Mouse (Mus musculus) cerebellum, adult 2 months (tissue): ENCODE results near the gene Gm11060. TPM values are rescaled to one million over a fixed set of nuclear protein-coding genes. Genes with fewer than 3 reads are reported as not detected.

ENCODE experiments used
- DNase-seq, 2 experiments: peaks; one replicate each; pipeline ENCODE4 v3.0.0; 2021
- H3K27ac ChIP-seq: fragments of 200-500 bp; 2 replicates; pipeline ENCODE4 v1.5.1; 2012; ENCODE audit warnings: low read length, control low read depth, inconsistent platforms; ENCODE audit not compliant: insufficient read depth
- H3K27me3 ChIP-seq: fragments of 200-500 bp; 2 replicates; pipeline ENCODE4 v1.6.1; 2012; ENCODE audit warnings: inconsistent platforms, mild to moderate bottlenecking, low read length, moderate library complexity; ENCODE audit not compliant: control insufficient read depth, insufficient read depth
- H3K4me1 ChIP-seq: fragments of 200-500 bp; 2 replicates; pipeline ENCODE4 v1.6.1; 2011; ENCODE audit warnings: low read length; ENCODE audit not compliant: control insufficient read depth, insufficient read depth
- H3K4me3 ChIP-seq: fragments of 200-500 bp; replicated peaks from 2 replicates; pipeline ENCODE3; 2011; ENCODE audit warnings: mild to moderate bottlenecking, low read depth, low read length, control low read depth; ENCODE audit not compliant: insufficient read depth
- CTCF ChIP-seq: fragments of 200-500 bp; IDR thresholded peaks from 2 replicates; pipeline ENCODE4 v1.5.1; 2011; ENCODE audit warnings: low read depth, mild to moderate bottlenecking, control low read depth, low read length, moderate library complexity, borderline replicate concordance; ENCODE audit not compliant: insufficient read depth
- POLR2A ChIP-seq: fragments of 200-500 bp; IDR thresholded peaks from 2 replicates; pipeline ENCODE4 v1.6.1; 2011; ENCODE audit warnings: low read length, control low read depth, borderline replicate concordance; ENCODE audit not compliant: insufficient read depth
- WGBS: fragments of 180-500 bp; shearing (Covaris S2); methylation state at CpG from one replicate; pipeline ENCODE4 v1.1.7; 2018; 5-methylcytosine and 5-hydroxymethylcytosine counted together
- polyA plus RNA-seq: library from polyadenylated mRNA; depleted of rRNA; stranded (reverse); fragments of >200 nt; gene quantifications from 2 replicates; pipeline ENCODE4 v1.2.3, GENCODE M21; 2012

Gene Gm11060
- polyA plus RNA-seq, 1 experiment = not detected

- H3K27me3 ChIP-seq = peaks cover 29% of the 10 kb centered on the region; the same call in 1 of the 2 replicates
- 4% methylated on average over 52 of the region's 52 CpGs for WGBS
- no peaks in the 10 kb centered on the region; the same call in 1 of the 2 replicates for H3K4me1 ChIP-seq
- H3K27ac ChIP-seq = no peak overlapping the region
- DNase-seq = no peak
- H3K4me3 ChIP-seq = no peak overlapping the region
- no peak for TF ChIP-seq POLR2A
Measured at GRCm38 (mm10) chr2:105127531-105128480, 36.0 kb downstream of the Gm11060 start.

DNA sequence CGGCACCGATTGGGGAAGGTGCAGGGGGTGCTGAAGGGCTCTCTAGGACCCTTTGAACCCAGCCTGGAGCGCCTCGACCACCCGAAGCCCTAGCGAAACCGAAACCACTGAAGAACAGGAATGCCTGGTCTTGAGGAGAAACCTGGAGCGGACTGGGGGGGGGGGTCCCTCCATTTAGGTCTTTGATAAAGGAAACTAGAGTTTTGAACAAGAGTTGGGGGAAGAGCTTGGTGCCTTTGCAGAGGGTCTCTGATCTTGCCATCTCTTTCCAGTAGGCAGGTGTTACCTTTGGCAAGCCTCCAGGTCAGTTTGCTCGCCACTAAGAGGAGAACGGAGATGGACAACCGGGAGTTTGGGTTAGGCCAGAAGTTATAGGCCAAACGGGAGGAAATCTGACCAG lies 36.7 kb downstream of the Gm11060 start:
- Histone ChIP-seq H3K4me3 (no peak overlapping the region), H3K27me3 (peaks cover 28% of the 10 kb centered on the region; the same call in 1 of the 2 replicates), H3K27ac (no peak overlapping the region), H3K4me1 (no peaks in the 10 kb centered on the region; the same call in 1 of the 2 replicates)
- TF ChIP-seq CTCF (no peak), POLR2A (no peak)
- WGBS = 10% methylated on average over 12 of the region's 12 CpGs
- no peak for DNase-seq

- TF ChIP-seq CTCF = no peak
- no peak for TF ChIP-seq POLR2A
- peaks cover 22% of the 10 kb centered on the region; the same call in 1 of the 2 replicates for H3K27me3 ChIP-seq
- no peak overlapping the region for H3K27ac ChIP-seq
- 4% methylated on average over 32 of the region's 32 CpGs for WGBS
- DNase-seq = no peak
- H3K4me1 ChIP-seq = no peaks in the 10 kb centered on the region; the same call in 1 of the 2 replicates
- H3K4me3 ChIP-seq = no peak overlapping the region
Measured at GRCm38 (mm10) chr2:105130351-105131060, 38.7 kb downstream of the Gm11060 start.

- WGBS = 14% methylated on average over 12 of the region's 12 CpGs
- no peaks in the 10 kb centered on the region; the same call in 1 of the 2 replicates for H3K4me1 ChIP-seq
- TF ChIP-seq POLR2A (no peak), CTCF (no peak)
Measured at GRCm38 (mm10) chr2:105131061-105131810, 39.4 kb downstream of the Gm11060 start.

GRCm38 (mm10) chr2:105131811-105132100 lies 39.9 kb downstream of the Gm11060 start:
- no peaks in the 10 kb centered on the region; the same call in 1 of the 2 replicates for H3K4me1 ChIP-seq
- no peak overlapping the region for H3K27ac ChIP-seq
- 16% methylated on average over 2 of the region's 2 CpGs for WGBS
- no peak overlapping the region for H3K4me3 ChIP-seq
- no peak for TF ChIP-seq POLR2A
- TF ChIP-seq CTCF = no peak
- peaks cover 18% of the 10 kb centered on the region; the same call in 1 of the 2 replicates for H3K27me3 ChIP-seq
- DNase-seq = no peak

More at GRCm38 (mm10) chr2:105131061-105131810, 39.4 kb downstream of the Gm11060 start:
- H3K27ac ChIP-seq = no peak overlapping the region
- peaks cover 18% of the 10 kb centered on the region; the same call in 1 of the 2 replicates for H3K27me3 ChIP-seq
- H3K4me3 ChIP-seq = no peak overlapping the region
- no peak for DNase-seq

DNA sequence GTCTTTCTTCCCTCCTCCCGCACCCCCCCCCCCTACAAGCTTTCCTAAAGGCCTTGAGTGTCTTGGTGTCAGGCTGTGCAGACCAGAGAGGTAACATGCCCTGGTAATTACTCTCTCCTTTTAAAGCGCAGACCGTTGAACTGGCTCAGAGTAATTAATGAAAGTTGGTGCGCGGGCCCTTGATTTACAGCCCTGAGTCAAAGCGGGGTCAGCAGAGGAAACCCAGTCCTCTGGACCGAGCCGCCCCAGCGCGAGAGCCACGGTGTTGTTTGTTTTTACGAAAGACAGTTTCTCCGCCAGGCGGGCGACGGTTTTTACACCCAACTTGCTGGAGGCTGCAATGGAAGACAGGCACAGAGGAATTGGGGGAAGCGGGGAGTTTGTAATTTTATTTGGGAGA lies 40.5 kb downstream of the Gm11060 start:
- Histone ChIP-seq H3K27ac (no peak overlapping the region), H3K4me1 (no peaks in the 10 kb centered on the region; the same call in 1 of the 2 replicates), H3K4me3 (no peak overlapping the region), H3K27me3 (peaks cover 14% of the 10 kb centered on the region; the same call in 1 of the 2 replicates)
- no peak for DNase-seq
- WGBS = 4% methylated on average over 17 of the region's 17 CpGs
- no peak for TF ChIP-seq POLR2A
- TF ChIP-seq CTCF = no peak

- Histone ChIP-seq H3K4me1 (no peaks in the 10 kb centered on the region; the same call in 1 of the 2 replicates), H3K27me3 (peaks cover 14% of the 10 kb centered on the region; the same call in 1 of the 2 replicates), H3K27ac (no peak overlapping the region), H3K4me3 (no peak overlapping the region)
- 4% methylated on average over 43 of the region's 43 CpGs for WGBS
- no peak for DNase-seq
- no peak for TF ChIP-seq POLR2A
- no peak for TF ChIP-seq CTCF
Measured at GRCm38 (mm10) chr2:105132933-105133795, 41.3 kb downstream of the Gm11060 start.
